Mouse (Mus musculus): Measurements from ENCODE around the gene Olfr1350. TPM values are rescaled to one million over a fixed set of nuclear protein-coding genes. Genes with fewer than 3 reads are reported as not detected.
A peak's percentile ranks its signal among the peaks of the same experiment; 100 is the strongest.
"Not testable (repeated sequence)": the region's sequence is repeated elsewhere in the genome, so short reads cannot be mapped to it uniquely, and the experiment has no call there.

Olfr1350 gene
- total RNA-seq (2021) = not detected
- long read RNA-seq, experiment 1 = 0 reads
- long read RNA-seq, experiment 2 = 0 reads

- H3K4me3 ChIP-seq = no peak within 1 kb of the TSS
- no peak within 1 kb of the TSS for H3K27ac ChIP-seq
- DNase-seq = no peak
- TF ChIP-seq CTCF (IDR thresholded peaks at IDR 0.05) = no peak
- intact Hi-C loops (cut with DNase I) = no loop called here
Measured at GRCm38 (mm10) chr7:6564541-6564940, at the start of gene Olfr1350. Gene Olfr1350 (plus strand): TSS chr7:6564841.

DNA sequence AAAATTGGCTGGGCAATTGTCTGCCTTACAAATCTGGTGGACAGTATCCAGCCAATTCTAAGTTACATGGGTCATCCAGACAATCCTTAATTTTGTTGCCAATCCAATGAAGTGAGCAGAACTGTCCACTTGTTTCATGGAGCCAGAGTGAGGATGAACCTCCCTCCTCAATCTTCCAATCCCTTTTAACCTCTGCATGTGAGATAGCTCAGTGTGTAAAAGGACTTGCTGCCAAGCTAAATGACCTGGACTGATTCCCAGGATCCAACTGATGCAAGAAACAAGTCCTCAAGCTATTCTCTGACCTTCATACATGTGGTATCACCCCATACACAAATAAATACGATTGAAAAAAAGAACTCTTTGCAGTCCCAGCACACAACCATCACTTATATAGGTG lies 43.0 kb upstream of the Olfr1350 start:
- no peak for DNase-seq
- H3K27ac ChIP-seq = no peak overlapping the region
- no peak overlapping the region for H3K4me3 ChIP-seq
- TF ChIP-seq CTCF (IDR thresholded peaks at IDR 0.05) = no peak
- intact Hi-C loops (cut with DNase I) = no loop called here

GRCm38 (mm10) chr7:6522850-6523249 lies 41.8 kb upstream of the Olfr1350 start, which contains the start of gene Olfr1349:
Gene Olfr1349 (minus strand): TSS chr7:6522950.
- no peak for DNase-seq
- H3K4me3 ChIP-seq = no peak within 1 kb of the TSS
- no peak for TF ChIP-seq CTCF (IDR thresholded peaks at IDR 0.05)
- H3K27ac ChIP-seq = no peak within 1 kb of the TSS
- intact Hi-C loops (cut with DNase I) = no loop called here

GRCm38 (mm10) chr7:6525001-6525400 lies 39.6 kb upstream of the Olfr1350 start:
- H3K27ac ChIP-seq = no peak overlapping the region
- intact Hi-C loops (cut with DNase I) = no loop called here
- no peak overlapping the region for H3K4me3 ChIP-seq
- TF ChIP-seq CTCF (IDR thresholded peaks at IDR 0.05) = no peak
- DNase-seq = no peak

GRCm38 (mm10) chr7:6526141-6526540 lies 38.5 kb upstream of the Olfr1350 start:
- H3K27ac ChIP-seq = no peak overlapping the region
- intact Hi-C loops (cut with DNase I) = no loop called here
- DNase-seq = no peak
- peak; percentile 31 for TF ChIP-seq CTCF (IDR thresholded peaks at IDR 0.05)
- H3K4me3 ChIP-seq = no peak overlapping the region

- Histone ChIP-seq H3K27ac (no peak overlapping the region), H3K4me3 (no peak overlapping the region)
- DNase-seq = no peak
- intact Hi-C loops (cut with DNase I) = no loop called here
- TF ChIP-seq CTCF (IDR thresholded peaks at IDR 0.05) = peak; percentile 49
Measured at GRCm38 (mm10) chr7:6586096-6586759, 21.6 kb downstream of the Olfr1350 start.

DNA sequence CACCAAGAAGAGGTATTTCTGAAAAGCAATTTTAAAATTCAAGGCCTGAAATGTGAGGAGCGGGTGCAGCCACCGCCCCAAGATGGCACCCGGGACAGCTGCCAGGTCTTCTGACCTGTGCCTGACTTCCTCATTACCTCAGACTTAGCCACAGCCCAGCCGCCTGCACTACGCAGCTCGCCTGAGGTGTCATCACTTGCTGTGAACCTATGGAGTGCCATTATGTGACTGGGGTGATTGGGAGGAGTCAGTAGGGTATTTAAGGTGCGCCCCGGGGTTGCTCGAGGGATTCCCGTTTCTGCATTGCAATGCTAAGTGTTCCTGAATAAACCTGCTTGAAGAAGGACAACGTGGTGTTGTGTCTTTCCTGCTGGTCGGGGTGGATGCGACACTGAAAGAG lies 24.1 kb downstream of the Olfr1350 start:
- intact Hi-C loops (cut with DNase I); H3K27ac ChIP-seq; H3K4me3 ChIP-seq; DNase-seq: not testable (repeated sequence)

GRCm38 (mm10) chr7:6603331-6603730 lies 38.7 kb downstream of the Olfr1350 start:
- H3K27ac ChIP-seq = no peak overlapping the region
- intact Hi-C loops (cut with DNase I) = no loop called here
- no peak for TF ChIP-seq CTCF (IDR thresholded peaks at IDR 0.05)
- no peak for DNase-seq
- no peak overlapping the region for H3K4me3 ChIP-seq

Other genes starting within 250 kb of the Olfr1350 start
- 1 to 10 TPM in 1 of 2 experiments, under 1 TPM in 1; 0.31 to 1.2 TPM for gene Zfp583, start 233.6 kb upstream of the Olfr1350 start, total RNA-seq (2021)
- under 1 TPM; 0.45 to 0.51 TPM for gene Gm3854, start 221.1 kb upstream of the Olfr1350 start, total RNA-seq (2021)
- gene Zfp78, start 201.6 kb upstream of the Olfr1350 start, total RNA-seq (2021) = 1 to 10 TPM; 2.1 to 2.4 TPM
- gene Zfp28, start 181.5 kb upstream of the Olfr1350 start, total RNA-seq (2021) = 1 to 10 TPM in 1 of 2 experiments, under 1 TPM in 1; 0.75 to 1.2 TPM
- gene Smim17, start 166.1 kb upstream of the Olfr1350 start, total RNA-seq (2021) = under 1 TPM; 0.45 to 0.77 TPM
- not detected for gene Gm20715, start 154.6 kb upstream of the Olfr1350 start, total RNA-seq (2021)
- not detected for gene Olfr1344, start 126.2 kb upstream of the Olfr1350 start, total RNA-seq (2021)
- not detected for gene Olfr1336, start 108.7 kb upstream of the Olfr1350 start, total RNA-seq (2021)
- gene Olfr1346, start 97.7 kb upstream of the Olfr1350 start, total RNA-seq (2021) = not detected
- gene Olfr5, start 77.9 kb upstream of the Olfr1350 start, total RNA-seq (2021) = not detected
- not detected for gene Olfr1347, start 65.1 kb upstream of the Olfr1350 start, total RNA-seq (2021)
- gene Olfr1348, start 56.1 kb upstream of the Olfr1350 start, total RNA-seq (2021) = not detected
- not detected for gene Olfr1349, start 41.9 kb upstream of the Olfr1350 start, total RNA-seq (2021)
- 1 to 10 TPM; 2.8 to 3.3 TPM for gene Zim1, start 131.6 kb downstream of the Olfr1350 start, total RNA-seq (2021)
- 1 to 10 TPM; 5.3 to 8.0 TPM for gene Peg3, start 165.6 kb downstream of the Olfr1350 start, total RNA-seq (2021)
- gene Usp29, start 165.7 kb downstream of the Olfr1350 start, total RNA-seq (2021) = under 1 TPM; 0.05 to 0.14 TPM